Mouse (Mus musculus) forebrain, embryonic 13.5 days (tissue): Measurements from ENCODE around the gene Gga1. TPM values are rescaled to one million over a fixed set of nuclear protein-coding genes. Genes with fewer than 3 reads are reported as not detected.

Source experiments
- ATAC-seq: fragments of 200-750 bp; cut with Nextera tagmentation; 2 replicates; pipeline ENCODE4 v1.8.0; 2017
- H3K27ac ChIP-seq: fragments of 300-500 bp; sonication (generic); 2 replicates; pipeline ENCODE4 v1.5.1; 2015; ENCODE audit warnings: inconsistent platforms, mild to moderate bottlenecking, moderate library complexity
- H3K27me3 ChIP-seq: fragments of 300-500 bp; sonication (generic); 2 replicates; pipeline ENCODE4 v1.6.1; 2015; ENCODE audit warnings: mild to moderate bottlenecking, inconsistent platforms
- H3K36me3 ChIP-seq: fragments of 300-500 bp; sonication (generic); 2 replicates; pipeline ENCODE4 v1.6.1; 2015; ENCODE audit warnings: mild to moderate bottlenecking, inconsistent platforms; ENCODE audit not compliant: poor library complexity, severe bottlenecking
- H3K4me1 ChIP-seq: fragments of 300-500 bp; sonication (generic); 2 replicates; pipeline ENCODE4 v1.6.1; 2015; ENCODE audit warnings: inconsistent platforms
- H3K4me2 ChIP-seq: fragments of 300-500 bp; sonication (generic); 2 replicates; pipeline ENCODE4 v1.6.1; 2015; ENCODE audit warnings: inconsistent platforms, mild to moderate bottlenecking, moderate library complexity
- H3K4me3 ChIP-seq: fragments of 300-500 bp; sonication (generic); 2 replicates; pipeline ENCODE4 v1.5.1; 2015; ENCODE audit warnings: mild to moderate bottlenecking, inconsistent platforms
- H3K9ac ChIP-seq: fragments of 300-500 bp; sonication (generic); 2 replicates; pipeline ENCODE4 v1.6.1; 2015; ENCODE audit warnings: mild to moderate bottlenecking, inconsistent platforms
- H3K9me3 ChIP-seq: fragments of 300-500 bp; sonication (generic); replicated peaks from 2 replicates; pipeline ENCODE4 v1.6.1; 2016; ENCODE audit warnings: inconsistent platforms
- WGBS: fragments of 180-500 bp; shearing (Covaris S2); methylation state at CpG from one replicate; pipeline ENCODE4 v1.1.7; 2015; 5-methylcytosine and 5-hydroxymethylcytosine counted together
- polyA plus RNA-seq: library from polyadenylated mRNA; unstranded; fragments of >200 nt; fragmentation: Nextera tagmentation; extraction: Ambion mirVana; gene quantifications from 2 replicates; pipeline ENCODE4 v1.2.1, GENCODE M21; 2015

Gene Gga1
- polyA plus RNA-seq, 1 experiment from 2014 or later, result 50.3 TPM

- no peak for ATAC-seq
- Histone ChIP-seq H3K4me2 (no peak overlapping the region), H3K36me3 (peaks cover 19% of the 10 kb centered on the region), H3K9ac (no peak overlapping the region), H3K27me3 (no peaks in the 10 kb centered on the region), H3K27ac (no peak overlapping the region), H3K4me1 (peaks cover 25% of the 10 kb centered on the region), H3K4me3 (no peak overlapping the region), H3K9me3 (no peaks in the 10 kb centered on the region)
- WGBS, result 89% methylated on average over 12 of the region's 12 CpGs
Observed at GRCm38 (mm10) chr15:78919914-78920313, 42.9 kb downstream of the Gga1 start.

- ATAC-seq, result no peak
- WGBS, result 91% methylated on average over 7 of the region's 7 CpGs
- no peak overlapping the region for H3K9ac ChIP-seq
- H3K27ac ChIP-seq, result no peak overlapping the region
- peaks cover 24% of the 10 kb centered on the region for H3K4me1 ChIP-seq
- no peaks in the 10 kb centered on the region for H3K9me3 ChIP-seq
- H3K27me3 ChIP-seq, result peaks cover 11% of the 10 kb centered on the region
- H3K36me3 ChIP-seq, result peaks cover 18% of the 10 kb centered on the region
- H3K4me3 ChIP-seq, result no peak overlapping the region
- no peak overlapping the region for H3K4me2 ChIP-seq
Observed at GRCm38 (mm10) chr15:78922700-78923099, 45.7 kb downstream of the Gga1 start.

GRCm38 (mm10) chr15:78923585-78923984, 46.6 kb downstream of the Gga1 start:
- 84% methylated on average over 6 of the region's 6 CpGs for WGBS
- no peak overlapping the region for H3K9ac ChIP-seq
- no peak for ATAC-seq
- H3K9me3 ChIP-seq, result no peaks in the 10 kb centered on the region
- no peak overlapping the region for H3K4me2 ChIP-seq
- no peak overlapping the region for H3K27ac ChIP-seq
- no peak overlapping the region for H3K4me3 ChIP-seq
- H3K27me3 ChIP-seq, result peaks cover 11% of the 10 kb centered on the region
- H3K4me1 ChIP-seq, result peaks cover 32% of the 10 kb centered on the region
- H3K36me3 ChIP-seq, result peaks cover 11% of the 10 kb centered on the region

- H3K27me3 ChIP-seq, result peaks cover 11% of the 10 kb centered on the region
- H3K4me1 ChIP-seq, result peaks cover 32% of the 10 kb centered on the region
- WGBS, result 45% methylated on average over 8 of the region's 8 CpGs
- H3K4me3 ChIP-seq, result no peak overlapping the region
- no peak for ATAC-seq
- H3K4me2 ChIP-seq, result no peak overlapping the region
- no peak overlapping the region for H3K9ac ChIP-seq
- no peaks in the 10 kb centered on the region for H3K36me3 ChIP-seq
- no peak overlapping the region for H3K27ac ChIP-seq
- no peaks in the 10 kb centered on the region for H3K9me3 ChIP-seq
Observed at GRCm38 (mm10) chr15:78925129-78925528, 48.1 kb downstream of the Gga1 start.

- Histone ChIP-seq H3K4me3 (peak within 1 kb of the TSS; percentile 30), H3K4me1 (peaks cover 32% of the 10 kb centered on the region), H3K9ac (peak within 1 kb of the TSS; percentile 46), H3K4me2 (peak within 1 kb of the TSS; percentile 64), H3K27me3 (peaks cover 11% of the 10 kb centered on the region), H3K9me3 (no peaks in the 10 kb centered on the region), H3K27ac (peak within 1 kb of the TSS; percentile 41), H3K36me3 (no peaks in the 10 kb centered on the region)
- ATAC-seq, result peak; percentile 55
- 6% methylated on average over 20 of the region's 20 CpGs for WGBS
Observed at GRCm38 (mm10) chr15:78926021-78926919, 49.3 kb downstream of the Gga1 start, which contains the start of gene Lgals1. Gene Lgals1 (plus strand): TSS chr15:78926725.

- Histone ChIP-seq H3K9ac (peak overlapping the region; percentile 45; the same call in 1 of the 2 replicates), H3K27ac (no peak overlapping the region)
- WGBS, result 25% methylated on average over 15 of the region's 15 CpGs
Observed at GRCm38 (mm10) chr15:78927021-78927787, 50.2 kb downstream of the Gga1 start.

GRCm38 (mm10) chr15:78927788-78928457, 50.9 kb downstream of the Gga1 start:
- peaks cover 11% of the 10 kb centered on the region for H3K27me3 ChIP-seq
- H3K27ac ChIP-seq, result no peak overlapping the region
- H3K9ac ChIP-seq, result peak overlapping the region; percentile 45
- H3K4me2 ChIP-seq, result peak overlapping the region; percentile 64
- ATAC-seq, result peak; percentile 54; the same call in 1 of the 2 replicates
- no peaks in the 10 kb centered on the region for H3K9me3 ChIP-seq
- WGBS, result 2% methylated on average over 24 of the region's 35 CpGs
- H3K4me1 ChIP-seq, result peaks cover 32% of the 10 kb centered on the region
- no peaks in the 10 kb centered on the region for H3K36me3 ChIP-seq
- H3K4me3 ChIP-seq, result peak overlapping the region; percentile 30

More at GRCm38 (mm10) chr15:78927021-78927787, 50.2 kb downstream of the Gga1 start:
- peak overlapping the region; percentile 64 for H3K4me2 ChIP-seq
- peaks cover 11% of the 10 kb centered on the region for H3K27me3 ChIP-seq
- H3K4me3 ChIP-seq, result peak overlapping the region; percentile 30
- no peaks in the 10 kb centered on the region for H3K9me3 ChIP-seq
- H3K4me1 ChIP-seq, result peaks cover 32% of the 10 kb centered on the region
- H3K36me3 ChIP-seq, result no peaks in the 10 kb centered on the region
- ATAC-seq, result no peak

GRCm38 (mm10) chr15:78928539-78928938, 51.5 kb downstream of the Gga1 start:
- Histone ChIP-seq H3K4me3 (peak overlapping the region; percentile 30; the same call in 1 of the 2 replicates), H3K36me3 (no peaks in the 10 kb centered on the region), H3K27me3 (peaks cover 14% of the 10 kb centered on the region), H3K4me2 (peak overlapping the region; percentile 64), H3K4me1 (peaks cover 32% of the 10 kb centered on the region), H3K9ac (0 out of 2 replicates have a peak overlapping the region, but pooled peaks have one; percentile 45), H3K27ac (no peak overlapping the region), H3K9me3 (no peaks in the 10 kb centered on the region)
- 55% methylated on average over 8 of the region's 8 CpGs for WGBS
- no peak; the same call in 1 of the 2 replicates for ATAC-seq

GRCm38 (mm10) chr15:78930192-78930706, 53.3 kb downstream of the Gga1 start:
- Histone ChIP-seq H3K4me1 (peaks cover 32% of the 10 kb centered on the region), H3K4me2 (no peak overlapping the region), H3K9me3 (no peaks in the 10 kb centered on the region), H3K9ac (no peak overlapping the region), H3K27ac (no peak overlapping the region), H3K27me3 (peaks cover 14% of the 10 kb centered on the region), H3K36me3 (no peaks in the 10 kb centered on the region), H3K4me3 (no peak overlapping the region)
- WGBS, result 97% methylated on average over 6 of the region's 6 CpGs
- no peak for ATAC-seq

- no peaks in the 10 kb centered on the region for H3K36me3 ChIP-seq
- no peak overlapping the region for H3K4me3 ChIP-seq
- H3K4me2 ChIP-seq, result no peak overlapping the region
- no peaks in the 10 kb centered on the region for H3K9me3 ChIP-seq
- no peak overlapping the region for H3K27ac ChIP-seq
- H3K27me3 ChIP-seq, result peaks cover 14% of the 10 kb centered on the region
- H3K9ac ChIP-seq, result no peak overlapping the region
- H3K4me1 ChIP-seq, result peaks cover 33% of the 10 kb centered on the region
- ATAC-seq, result no peak
- 95% methylated on average over 7 of the region's 7 CpGs for WGBS
Observed at GRCm38 (mm10) chr15:78930801-78931426, 53.9 kb downstream of the Gga1 start.

- 20% methylated on average over 3 of the region's 3 CpGs for WGBS
- Histone ChIP-seq H3K4me1 (peaks cover 33% of the 10 kb centered on the region), H3K4me2 (no peak overlapping the region), H3K27me3 (peaks cover 12% of the 10 kb centered on the region), H3K4me3 (no peak overlapping the region), H3K27ac (no peak overlapping the region), H3K9me3 (no peaks in the 10 kb centered on the region), H3K36me3 (no peaks in the 10 kb centered on the region), H3K9ac (no peak overlapping the region)
- ATAC-seq, result no peak
Observed at GRCm38 (mm10) chr15:78931577-78931976, 54.6 kb downstream of the Gga1 start.
